Mouse (Mus musculus): Measurements from ENCODE around the gene Nupr1l.

The Nupr1l gene

GRCm38 (mm10) chr5:129918065-129918651, 9.8 kb downstream of the Nupr1l start:
- DNase-seq (ENCODE audit: low spot score in 2 of 2) = no peak

GRCm38 (mm10) chr5:129918752-129919151, 10.4 kb downstream of the Nupr1l start:
- DNase-seq (ENCODE audit: low spot score in 2 of 2) = no peak

- no peak for DNase-seq (ENCODE audit: low spot score in 2 of 2)
These were observed 11.0 kb downstream of the Nupr1l start for GRCm38 (mm10) chr5:129919320-129919719.

- no peak for DNase-seq (ENCODE audit: low spot score in 2 of 2)
These were observed 13.6 kb downstream of the Nupr1l start for GRCm38 (mm10) chr5:129921972-129922371.

- no peak for DNase-seq (ENCODE audit: low spot score in 2 of 2)
These were observed 16.6 kb downstream of the Nupr1l start for GRCm38 (mm10) chr5:129924820-129925452.

- no peak for DNase-seq (ENCODE audit: low spot score in 2 of 2)
These were observed 17.6 kb downstream of the Nupr1l start for GRCm38 (mm10) chr5:129925933-129926332.

- no peak for DNase-seq (ENCODE audit: low spot score in 2 of 2)
These were observed 21.9 kb downstream of the Nupr1l start for GRCm38 (mm10) chr5:129929924-129930855.

- no peak for DNase-seq (ENCODE audit: low spot score in 2 of 2)
These were observed 28.6 kb downstream of the Nupr1l start for GRCm38 (mm10) chr5:129936941-129937340.

GRCm38 (mm10) chr5:129940281-129940680, 31.9 kb downstream of the Nupr1l start:
- no peak for DNase-seq (ENCODE audit: low spot score in 2 of 2)

- DNase-seq (ENCODE audit: low spot score in 2 of 2) = no peak
These were observed 32.6 kb downstream of the Nupr1l start for GRCm38 (mm10) chr5:129940736-129941494.

- peak; percentile 97 to 99 for DNase-seq (ENCODE audit: low spot score in 2 of 2)
These were observed 33.2 kb downstream of the Nupr1l start, which contains the start of gene Vkorc1l1 for GRCm38 (mm10) chr5:129941495-129942045. TSS of gene Vkorc1l1 (plus strand) at chr5:129941970.

- DNase-seq (ENCODE audit: low spot score in 2 of 2) = peak; percentile 37 to 50
These were observed 34.0 kb downstream of the Nupr1l start for GRCm38 (mm10) chr5:129942073-129942939.

GRCm38 (mm10) chr5:129943402-129943801, 35.1 kb downstream of the Nupr1l start:
- no peak for DNase-seq (ENCODE audit: low spot score in 2 of 2)

- no peak for DNase-seq (ENCODE audit: low spot score in 2 of 2)
These were observed 39.2 kb downstream of the Nupr1l start for GRCm38 (mm10) chr5:129947528-129948033.

GRCm38 (mm10) chr5:129952143-129952542, 43.8 kb downstream of the Nupr1l start:
- no peak for DNase-seq (ENCODE audit: low spot score in 2 of 2)

GRCm38 (mm10) chr5:129954473-129955254, 46.3 kb downstream of the Nupr1l start:
- no peak for DNase-seq (ENCODE audit: low spot score in 2 of 2)

GRCm38 (mm10) chr5:129955792-129956191, 47.5 kb downstream of the Nupr1l start:
- no peak for DNase-seq (ENCODE audit: low spot score in 2 of 2)

- DNase-seq (ENCODE audit: low spot score in 2 of 2) = no peak
These were observed 54.9 kb downstream of the Nupr1l start for GRCm38 (mm10) chr5:129963224-129963623.
